Mouse (Mus musculus) splenic B cell, adult 2 months (primary cell): ENCODE data around the gene Hltf.

Source experiments
- DNase-seq: peaks from one replicate; pipeline ENCODE4 v3.0.0-alpha.2; 2011; ENCODE audit warnings: low read depth, low spot score
- H3K27me3 ChIP-seq: 2 replicates; pipeline ENCODE4 v1.6.1; 2012; ENCODE audit warnings: mild to moderate bottlenecking, low read length, moderate library complexity, mixed read lengths; ENCODE audit not compliant: control insufficient read depth, poor library complexity, insufficient read depth, severe bottlenecking
- H3K36me3 ChIP-seq: 2 replicates; pipeline ENCODE4 v1.6.1; 2012; ENCODE audit warnings: mild to moderate bottlenecking, low read length, moderate library complexity, mixed read lengths; ENCODE audit not compliant: control insufficient read depth, poor library complexity, insufficient read depth, severe bottlenecking

The Hltf gene

DNA sequence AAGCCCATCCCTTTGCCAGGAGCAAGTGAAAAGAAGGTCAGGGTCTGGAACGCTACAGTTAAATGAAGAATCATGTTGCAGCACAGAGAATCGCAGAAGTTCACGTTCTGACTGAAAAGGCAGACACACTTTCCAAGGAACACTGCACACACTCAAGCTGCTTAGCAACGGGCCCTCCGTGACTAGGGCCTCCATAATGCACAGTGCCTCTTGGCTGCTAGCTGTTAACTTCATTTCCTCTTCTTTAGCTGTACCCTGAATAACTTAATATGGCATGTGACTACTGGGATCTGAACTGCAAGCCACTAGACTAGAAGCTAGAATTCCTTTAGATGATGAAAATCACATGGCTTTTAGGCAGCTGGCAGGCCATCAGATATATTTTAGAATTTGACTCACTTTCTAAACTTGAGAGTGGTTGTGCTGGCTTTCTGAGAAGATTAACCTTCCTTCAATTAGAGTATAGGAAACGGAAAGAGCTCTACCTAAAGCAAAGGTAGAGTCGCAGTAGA, 89.3 kb downstream of the Hltf start:
- no peak for DNase-seq
- no peaks in the 10 kb centered on the region for H3K27me3 ChIP-seq

GRCm38 (mm10) chr3:20147647-20148046, 90.0 kb downstream of the Hltf start:
- peaks cover 7% of the 10 kb centered on the region for H3K36me3 ChIP-seq
- H3K27me3 ChIP-seq: no peaks in the 10 kb centered on the region
- no peak for DNase-seq

More for the DNA sequence above, 89.3 kb downstream of the Hltf start:
- peaks cover 7% of the 10 kb centered on the region for H3K36me3 ChIP-seq

DNA sequence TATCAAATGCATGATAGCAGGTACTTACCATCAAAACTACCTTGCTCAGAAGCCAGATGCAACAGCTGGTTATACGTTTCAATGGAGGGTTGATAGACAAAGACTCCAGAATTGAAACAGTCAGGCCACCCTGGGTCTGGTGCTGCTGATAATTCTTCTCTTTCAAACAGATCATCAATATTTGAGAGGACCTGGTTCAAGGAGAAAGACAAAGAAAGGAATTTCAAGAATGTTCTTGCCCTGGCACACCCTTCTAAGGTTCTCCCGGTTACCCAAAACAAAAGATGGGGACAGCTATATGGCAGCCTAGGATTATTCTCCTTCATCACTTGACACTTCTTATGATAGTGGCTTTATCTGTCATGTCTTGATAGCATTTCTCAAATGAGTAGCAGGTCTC, 92.9 kb downstream of the Hltf start:
- peaks cover 6% of the 10 kb centered on the region for H3K36me3 ChIP-seq
- H3K27me3 ChIP-seq: no peaks in the 10 kb centered on the region
- DNase-seq: no peak

GRCm38 (mm10) chr3:20151651-20152050, 94.0 kb downstream of the Hltf start:
- Histone ChIP-seq H3K36me3 (peaks cover 4% of the 10 kb centered on the region), H3K27me3 (no peaks in the 10 kb centered on the region)

DNA sequence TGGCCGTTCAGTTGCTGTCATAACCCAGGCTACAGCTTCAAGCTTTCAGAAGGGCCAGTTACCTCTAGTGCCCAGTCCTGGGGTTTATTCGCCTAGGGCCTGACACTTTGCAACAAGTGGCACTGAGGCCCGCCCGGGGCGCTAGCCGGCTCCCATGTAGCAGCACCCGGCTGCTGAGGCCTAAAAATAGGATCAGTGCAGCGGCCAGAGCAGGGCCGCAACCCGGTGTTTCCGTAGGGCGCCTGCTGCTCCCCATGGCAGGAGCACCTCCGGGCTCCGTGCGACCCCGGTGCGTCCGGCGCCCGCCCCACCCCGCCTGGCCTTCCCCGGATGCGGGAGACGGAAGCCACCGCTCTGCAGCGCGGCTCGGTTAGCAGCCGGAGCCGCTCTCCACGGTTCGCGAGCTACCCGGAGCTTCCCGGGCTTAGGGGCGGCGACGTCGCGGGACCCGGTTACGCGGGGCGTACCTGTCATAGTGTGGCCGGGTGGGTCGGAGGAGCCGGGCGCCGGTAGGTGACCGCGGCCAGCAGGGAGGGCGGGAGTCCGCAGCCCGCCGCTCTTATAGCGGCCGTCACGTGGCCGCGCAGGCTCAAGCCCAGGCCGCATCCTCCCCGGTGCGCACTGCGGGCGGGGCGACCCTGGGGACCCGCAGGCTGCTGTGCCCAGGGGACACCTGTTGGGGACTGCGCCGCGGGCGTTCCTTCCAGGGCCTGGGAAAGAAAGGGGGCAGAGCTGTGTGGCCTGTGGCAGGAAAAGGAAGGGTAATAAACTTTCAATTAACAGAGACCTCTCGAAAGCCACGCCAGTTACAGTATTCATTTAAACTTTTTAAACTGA, 97.1 kb downstream of the Hltf start, which contains the start of gene Gyg:
Gene Gyg, minus strand, starts transcription at position 787 of the 837 bp plus-strand sequence.
- Histone ChIP-seq H3K27me3 (no peaks in the 10 kb centered on the region), H3K36me3 (peaks cover 2% of the 10 kb centered on the region; the same call in 1 of the 2 replicates)
- DNase-seq: peak; percentile 65

More at GRCm38 (mm10) chr3:20151651-20152050, 94.0 kb downstream of the Hltf start:
- DNase-seq: no peak

DNA sequence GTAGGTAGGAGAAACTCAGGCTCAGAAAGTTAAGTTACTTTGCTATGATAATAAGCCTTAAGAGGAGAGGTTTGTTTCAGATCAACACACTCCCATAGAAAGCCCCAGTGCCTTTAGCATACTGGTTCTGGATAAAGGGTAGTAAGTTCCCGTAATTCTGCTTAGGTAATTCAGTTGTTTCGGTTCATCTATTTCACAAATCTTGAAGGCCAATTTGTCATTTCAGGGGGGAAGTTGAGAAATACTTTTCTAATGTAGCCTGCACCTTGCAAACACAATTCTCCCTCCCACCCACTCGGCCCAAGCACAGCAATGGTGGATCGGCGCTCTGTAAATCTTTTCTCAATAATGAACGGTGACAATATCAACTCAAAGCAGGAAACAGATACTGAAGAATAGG, 97.9 kb downstream of the Hltf start:
- Histone ChIP-seq H3K36me3 (no peaks in the 10 kb centered on the region), H3K27me3 (no peaks in the 10 kb centered on the region)
- DNase-seq: peak; percentile 23

DNA sequence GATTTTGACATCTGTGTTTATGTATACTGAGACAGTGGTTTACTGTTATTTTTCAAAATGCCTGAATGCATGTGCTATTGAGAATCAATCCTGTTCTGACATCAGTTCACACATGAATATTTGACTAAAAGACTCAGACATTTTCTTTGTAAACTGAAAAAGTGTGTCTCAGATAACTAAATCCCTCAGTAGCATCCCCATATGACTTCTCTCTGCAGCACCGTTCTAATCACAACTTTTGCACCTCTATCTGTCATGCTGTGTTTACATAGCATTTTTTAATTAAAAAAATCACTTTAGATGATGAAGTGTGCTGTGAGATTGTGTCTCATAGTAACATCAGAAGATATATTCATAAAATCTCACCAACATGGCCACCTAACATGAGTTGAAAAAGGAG, 109.9 kb downstream of the Hltf start:
- DNase-seq: no peak
- no peaks in the 10 kb centered on the region for H3K36me3 ChIP-seq
- no peaks in the 10 kb centered on the region for H3K27me3 ChIP-seq
